Mouse (Mus musculus) heart, postnatal 0 days (tissue): ENCODE data around the gene Ctrc.

Experiments
- CTCF ChIP-seq: IDR thresholded peaks from 2 replicates; pipeline ENCODE4 v1.5.1; 2016; ENCODE audit warnings: antibody characterized with exemption, control low read depth, low read depth
- EP300 ChIP-seq: IDR thresholded peaks from 2 replicates; pipeline ENCODE4 v1.6.1; 2016; ENCODE audit warnings: antibody characterized with exemption, low read depth

- no peak for TF ChIP-seq EP300
- no peak for TF ChIP-seq CTCF
Observed at GRCm38 (mm10) chr4:141817706-141818105, 28.5 kb downstream of the Ctrc start.
